Mouse (Mus musculus) bone marrow, adult 2 months (tissue): ENCODE measurements around the gene Rpp25l. TPM values are rescaled to one million over a fixed set of nuclear protein-coding genes. Genes with fewer than 3 reads are reported as not detected.

ENCODE experiments used
- H3K27ac ChIP-seq: fragments of 200-500 bp; 2 replicates; pipeline ENCODE4 v1.5.1; 2012; ENCODE audit warnings: low read depth, mild to moderate bottlenecking, control low read depth, inconsistent platforms, low read length; ENCODE audit not compliant: control insufficient read depth, poor library complexity, insufficient read depth
- H3K4me1 ChIP-seq: fragments of 200-500 bp; 2 replicates; pipeline ENCODE4 v1.6.1; 2011; ENCODE audit warnings: low read length; ENCODE audit not compliant: control insufficient read depth, insufficient read depth
- H3K4me3 ChIP-seq: fragments of 200-500 bp; replicated peaks from 2 replicates; pipeline ENCODE3; 2011; ENCODE audit warnings: mild to moderate bottlenecking, low read depth, low read length, control low read depth; ENCODE audit not compliant: control insufficient read depth
- CTCF ChIP-seq: fragments of 200-500 bp; IDR thresholded peaks from 2 replicates; pipeline ENCODE4 v1.5.1; 2011; ENCODE audit warnings: low read length, control low read depth; ENCODE audit not compliant: control insufficient read depth, insufficient read depth
- POLR2A ChIP-seq: fragments of 200-500 bp; IDR thresholded peaks from 2 replicates; pipeline ENCODE4 v1.6.1; 2011; ENCODE audit warnings: low read depth, mild to moderate bottlenecking, control low read depth, low read length, borderline replicate concordance; ENCODE audit not compliant: control insufficient read depth
- WGBS: fragments of 180-500 bp; shearing (Covaris S2); methylation state at CpG from one replicate; pipeline ENCODE4 v1.1.7; 2018; 5-methylcytosine and 5-hydroxymethylcytosine counted together
- polyA plus RNA-seq: library from polyadenylated mRNA; stranded (reverse); fragments of >200 nt; gene quantifications from 2 replicates; pipeline ENCODE4 v1.2.4, GENCODE M21; 2011; ENCODE audit warnings: low replicate concordance; ENCODE audit not compliant: missing spikeins, insufficient read depth, insufficient read length

Gene Rpp25l
- polyA plus RNA-seq, 1 experiment: 37.2 TPM

GRCm38 (mm10) chr4:41741158-41741560 lies 27.8 kb upstream of the Rpp25l start:
- Histone ChIP-seq H3K27ac (peak overlapping the region; percentile 89), H3K4me3 (peak overlapping the region; percentile 82), H3K4me1 (no peaks in the 10 kb centered on the region; the same call in 1 of the 2 replicates)
- under 1% methylated on average over 27 of the region's 27 CpGs for WGBS
- TF ChIP-seq POLR2A (peak; percentile 85; the same call in 1 of the 2 replicates), CTCF (no peak)

GRCm38 (mm10) chr4:41740380-41741157 lies 27.2 kb upstream of the Rpp25l start:
- under 1% methylated on average over 48 of the region's 48 CpGs for WGBS
- Histone ChIP-seq H3K4me1 (no peaks in the 10 kb centered on the region; the same call in 1 of the 2 replicates), H3K4me3 (peak overlapping the region; percentile 82), H3K27ac (peak overlapping the region; percentile 89)
- TF ChIP-seq POLR2A (no peak), CTCF (no peak)

- no peak overlapping the region for H3K27ac ChIP-seq
- no peak overlapping the region for H3K4me3 ChIP-seq
- no peaks in the 10 kb centered on the region; the same call in 1 of the 2 replicates for H3K4me1 ChIP-seq
- WGBS: 95% methylated on average over 13 of the region's 13 CpGs
- TF ChIP-seq POLR2A (no peak), CTCF (no peak)
These were observed 25.9 kb upstream of the Rpp25l start for GRCm38 (mm10) chr4:41739260-41739659.

GRCm38 (mm10) chr4:41738256-41738603 lies 24.9 kb upstream of the Rpp25l start:
- TF ChIP-seq CTCF (no peak), POLR2A (no peak)
- 60% methylated on average over 1 of the region's 1 CpGs for WGBS
- Histone ChIP-seq H3K27ac (no peak overlapping the region), H3K4me1 (no peaks in the 10 kb centered on the region; the same call in 1 of the 2 replicates), H3K4me3 (no peak overlapping the region)

- no peaks in the 10 kb centered on the region; the same call in 1 of the 2 replicates for H3K4me1 ChIP-seq
- no peak overlapping the region for H3K27ac ChIP-seq
- 27% methylated on average over 8 of the region's 8 CpGs for WGBS
- H3K4me3 ChIP-seq: no peak overlapping the region
- TF ChIP-seq POLR2A (no peak), CTCF (peak; percentile 90)
These were observed 24.4 kb upstream of the Rpp25l start for GRCm38 (mm10) chr4:41737602-41738255.

GRCm38 (mm10) chr4:41731052-41731765 lies 17.9 kb upstream of the Rpp25l start, which contains the start of gene Arid3c:
Arid3c (minus strand) TSS chr4:41731142.
- 2% methylated on average over 50 of the region's 50 CpGs for WGBS
- Histone ChIP-seq H3K4me1 (no peaks in the 10 kb centered on the region; the same call in 1 of the 2 replicates), H3K4me3 (no peak within 1 kb of the TSS), H3K27ac (no peak within 1 kb of the TSS; the same call in 1 of the 2 replicates)
- no peak for TF ChIP-seq CTCF
- TF ChIP-seq POLR2A: no peak

DNA sequence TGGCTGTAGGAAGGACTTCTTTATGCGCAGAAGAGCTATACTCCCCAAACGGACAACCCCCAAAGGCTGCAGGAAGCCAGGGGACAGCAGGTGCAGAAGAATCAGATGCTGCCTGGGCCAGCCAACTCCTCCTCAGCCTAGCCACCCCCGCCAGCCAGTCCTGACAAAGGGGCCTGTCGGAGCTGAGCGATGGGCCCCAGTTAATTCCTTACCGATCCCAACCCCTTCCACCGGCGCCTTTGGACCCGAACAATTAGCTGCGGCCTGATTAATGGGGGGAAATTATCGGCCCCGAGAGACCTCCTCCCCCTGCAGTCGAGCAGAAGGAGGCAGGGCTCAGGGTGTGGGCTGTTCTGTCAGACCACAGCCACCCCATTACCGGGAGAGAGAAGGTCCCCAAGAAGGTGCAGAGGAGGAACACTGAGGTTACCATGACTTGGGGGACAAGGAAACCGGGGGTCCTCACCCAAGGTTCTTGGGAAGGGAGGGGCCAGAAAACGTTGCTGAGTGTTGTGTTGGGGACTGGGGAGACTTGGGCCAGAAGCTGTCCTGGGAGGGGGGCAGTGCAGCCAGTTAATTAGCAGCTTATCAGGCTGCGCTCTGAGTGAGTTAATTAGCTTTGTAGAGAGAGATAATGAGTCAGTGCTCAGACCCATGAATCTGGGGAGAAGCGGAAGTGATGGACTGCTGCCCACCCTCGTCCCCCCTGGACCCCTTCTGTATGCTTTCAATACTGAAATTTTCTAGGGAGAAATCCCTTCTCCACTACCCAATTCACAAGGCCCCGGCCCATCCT lies 13.7 kb upstream of the Rpp25l start:
- Histone ChIP-seq H3K27ac (no peak overlapping the region), H3K4me1 (no peaks in the 10 kb centered on the region; the same call in 1 of the 2 replicates), H3K4me3 (no peak overlapping the region)
- TF ChIP-seq CTCF: no peak
- TF ChIP-seq POLR2A: no peak
- WGBS: 26% methylated on average over 20 of the region's 20 CpGs
